Mouse (Mus musculus) cortical plate, adult 2 months (tissue): Measurements from ENCODE around the gene Mgat5b.

Experiments
- CTCF ChIP-seq: fragments of 200-500 bp; IDR thresholded peaks from 2 replicates; pipeline ENCODE4 v1.5.1; 2011; ENCODE audit warnings: mild to moderate bottlenecking, control low read depth, low read length; ENCODE audit not compliant: insufficient read depth; ENCODE audit errors: extremely low read depth
- POLR2A ChIP-seq: fragments of 200-500 bp; IDR thresholded peaks from 2 replicates; pipeline ENCODE4 v1.6.1; 2011; ENCODE audit warnings: mild to moderate bottlenecking, low read length, control low read depth; ENCODE audit not compliant: insufficient read depth; ENCODE audit errors: extremely low read depth

DNA sequence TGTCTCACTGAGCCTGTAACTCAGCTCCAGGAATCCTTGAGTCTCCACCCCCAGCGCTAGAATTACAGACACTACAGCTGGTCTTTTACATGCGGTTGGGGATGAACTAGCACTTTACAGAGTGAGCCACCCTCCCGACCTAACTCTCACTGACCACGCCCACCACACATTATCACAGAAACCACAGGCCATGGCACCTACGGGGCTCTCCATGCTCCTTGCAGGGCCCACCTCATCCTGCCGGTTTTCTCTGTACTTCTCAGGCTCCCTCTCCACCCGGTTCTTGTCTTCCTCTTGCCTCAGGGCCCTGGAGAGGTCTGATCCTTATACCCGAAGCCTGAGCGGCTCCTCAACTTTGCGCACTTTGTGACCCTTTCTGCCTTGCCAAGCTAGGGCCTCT, 109.0 kb downstream of the Mgat5b start:
- TF ChIP-seq CTCF (no peak), POLR2A (no peak)
